Mouse (Mus musculus) neutrophil, adult 5-6 weeks (primary cell): ENCODE data around the gene Cdyl2. TPM values are rescaled to one million over a fixed set of nuclear protein-coding genes. Genes with fewer than 3 reads are reported as not detected.

Experiments used
- ATAC-seq: fragments of 151-379, 151-347 bp; 2 replicates; pipeline ENCODE4 v1.8.0; 2017; ENCODE audit warnings: mild to moderate bottlenecking, moderate TSS enrichment; ENCODE audit not compliant: insufficient number of reproducible peaks, poor library complexity, low FRiP score, severe bottlenecking; ENCODE audit errors: extremely low read depth
- total RNA-seq: library from RNA; stranded (forward); fragments of 200-1000 nt; gene quantifications from 2 replicates; pipeline ENCODE4 v1.2.3, GENCODE M21; 2017

The Cdyl2 gene
- total RNA-seq, result 9.0 and 13.3 TPM in 2 replicates

GRCm38 (mm10) chr8:116732684-116733647 is at the start of gene Cdyl2:
Cdyl2 (minus strand) TSS chr8:116732991.
- peak; percentile 55 for ATAC-seq

- no peak for ATAC-seq
Observed at GRCm38 (mm10) chr8:116780594-116780993, 47.8 kb upstream of the Cdyl2 start.

- ATAC-seq, result no peak
Observed at GRCm38 (mm10) chr8:116774220-116774619, 41.4 kb upstream of the Cdyl2 start.

- ATAC-seq, result no peak
Observed at GRCm38 (mm10) chr8:116772727-116773126, 39.9 kb upstream of the Cdyl2 start.

- no peak for ATAC-seq
Observed at GRCm38 (mm10) chr8:116771797-116772343, 39.1 kb upstream of the Cdyl2 start.

GRCm38 (mm10) chr8:116770756-116771155 is 38.0 kb upstream of the Cdyl2 start:
- no peak for ATAC-seq

GRCm38 (mm10) chr8:116756174-116756573 is 23.4 kb upstream of the Cdyl2 start:
- no peak for ATAC-seq

GRCm38 (mm10) chr8:116755557-116755956 is 22.8 kb upstream of the Cdyl2 start:
- peak; percentile 48; the same call in 1 of the 2 replicates for ATAC-seq

- no peak for ATAC-seq
Observed at GRCm38 (mm10) chr8:116740726-116741125, 7.9 kb upstream of the Cdyl2 start.

GRCm38 (mm10) chr8:116735306-116735705 is 2.5 kb upstream of the Cdyl2 start:
- ATAC-seq, result no peak

GRCm38 (mm10) chr8:116734176-116734575 is 1.4 kb upstream of the Cdyl2 start:
- ATAC-seq, result no peak

GRCm38 (mm10) chr8:116733648-116734014 is 840 bp upstream of the Cdyl2 start:
- no peak for ATAC-seq

- peak; percentile 24; the same call in 1 of the 2 replicates for ATAC-seq
Observed at GRCm38 (mm10) chr8:116731976-116732683, 661 bp downstream of the Cdyl2 start.

- no peak for ATAC-seq
Observed at GRCm38 (mm10) chr8:116721451-116721850, 11.3 kb downstream of the Cdyl2 start.

GRCm38 (mm10) chr8:116707496-116707895 is 25.3 kb downstream of the Cdyl2 start:
- no peak for ATAC-seq

GRCm38 (mm10) chr8:116702501-116702900 is 30.3 kb downstream of the Cdyl2 start:
- ATAC-seq, result peak; percentile 51; the same call in 1 of the 2 replicates

- no peak for ATAC-seq
Observed at GRCm38 (mm10) chr8:116692931-116693330, 39.9 kb downstream of the Cdyl2 start.

GRCm38 (mm10) chr8:116689741-116690140 is 43.0 kb downstream of the Cdyl2 start:
- no peak for ATAC-seq

GRCm38 (mm10) chr8:116676174-116676573 is 56.6 kb downstream of the Cdyl2 start:
- no peak for ATAC-seq
